Mouse (Mus musculus): ENCODE measurements around the gene Gpc5. TPM values are rescaled to one million over a fixed set of nuclear protein-coding genes. Genes with fewer than 3 reads are reported as not detected.

Gpc5 gene
- total and polyA plus RNA-seq, 2 experiments from 2014 or later: 8.2 to 8.7 TPM

DNA sequence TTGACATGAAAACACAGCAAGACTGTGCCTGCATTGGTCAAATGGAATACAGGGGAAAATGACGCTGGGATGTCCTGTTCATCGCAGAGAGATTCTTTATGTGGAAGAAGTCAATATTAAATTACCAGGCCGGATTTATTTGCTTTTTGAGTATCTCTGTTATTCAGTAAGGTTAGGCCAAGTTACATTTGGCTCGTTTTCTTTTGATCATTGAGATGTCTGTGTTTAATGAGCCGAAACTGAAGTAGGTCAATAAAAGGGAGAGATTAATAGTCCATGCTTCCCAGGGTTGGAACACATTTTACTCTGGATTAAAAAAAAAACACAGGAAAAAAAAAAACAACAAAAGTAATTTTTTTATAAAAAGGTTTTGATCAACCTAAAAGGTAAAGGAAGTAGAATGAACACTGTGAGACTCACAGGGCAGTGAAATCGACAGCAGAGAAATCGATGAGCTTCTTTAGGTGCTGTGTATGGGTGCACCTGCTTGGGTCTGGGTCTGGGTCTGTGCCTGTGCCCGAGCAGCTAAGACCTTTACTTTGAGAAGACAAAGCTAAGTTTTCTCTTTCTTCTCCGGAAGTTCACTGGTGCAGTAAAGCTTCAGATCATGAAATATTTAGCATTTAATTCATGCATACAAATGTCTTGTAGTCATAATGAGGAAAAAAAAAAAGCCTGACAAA is 8.7 kb downstream of the Gpc5 start:
- TF ChIP-seq CTCF (IDR thresholded peaks at IDR 0.05; ENCODE audit: low read depth): no peak
- Histone ChIP-seq H3K27ac (ENCODE audit: low read depth, low read length) (no peak overlapping the region), H3K27me3 (ENCODE audit: insufficient read depth, low read length) (no peaks in the 10 kb centered on the region), H3K36me3 (ENCODE audit: insufficient read depth) (no peaks in the 10 kb centered on the region), H3K4me1 (ENCODE audit: insufficient read depth) (no peaks in the 10 kb centered on the region), H3K4me2 (ENCODE audit: low read depth) (no peak overlapping the region), H3K9me3 (ENCODE audit: low read length) (no peaks in the 10 kb centered on the region), H3K4me3 (ENCODE audit: low read depth, low read length) (no peak overlapping the region), H3K9ac (no peak overlapping the region)
- ATAC-seq (no peak), DNase-seq (no peak)
- WGBS: 62% methylated on average over 9 of the region's 9 CpGs

DNA sequence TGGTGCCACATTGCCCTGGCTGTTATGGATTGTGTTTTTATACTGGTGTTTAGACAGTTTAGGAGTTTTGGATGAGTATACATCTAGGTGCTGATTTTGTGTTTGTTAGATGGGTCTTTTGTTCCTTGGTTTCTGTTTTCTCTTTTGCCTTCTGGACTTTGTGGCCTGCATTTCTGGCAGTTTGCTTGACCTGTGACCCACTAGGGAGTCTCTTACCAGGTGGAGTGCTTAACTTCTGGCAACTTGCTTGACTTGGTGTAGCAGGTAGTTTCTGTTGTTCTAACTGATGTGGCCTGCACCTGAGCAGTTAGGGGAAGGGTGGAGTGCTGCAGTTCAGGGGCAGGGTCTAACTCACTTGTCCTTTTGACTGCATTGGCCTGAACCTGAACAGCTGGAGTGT is 14.3 kb downstream of the Gpc5 start:
- no peak overlapping the region for H3K4me2 ChIP-seq (ENCODE audit: low read depth)

DNA sequence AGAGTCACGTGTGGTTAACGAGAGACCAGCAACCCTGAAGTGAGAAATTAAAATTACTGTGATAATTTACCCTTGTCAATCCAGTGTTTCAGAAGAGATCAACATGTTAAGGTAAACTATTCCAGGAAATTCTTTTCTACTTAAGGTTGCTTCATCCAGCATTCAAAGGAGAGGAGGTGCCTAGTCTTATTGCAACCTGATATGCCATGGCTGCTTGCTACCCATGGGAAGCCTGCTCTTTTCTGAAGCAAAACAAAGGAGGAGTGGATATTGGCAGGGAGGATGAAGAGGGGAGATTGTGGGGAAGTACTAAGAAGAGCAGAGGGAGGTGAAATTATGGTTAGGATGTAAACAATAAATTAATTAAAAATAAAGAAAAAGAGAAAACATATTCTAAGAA is 15.5 kb downstream of the Gpc5 start:
- ATAC-seq: no peak
- no peaks in the 10 kb centered on the region for H3K36me3 ChIP-seq (ENCODE audit: insufficient read depth)
- H3K27me3 ChIP-seq (ENCODE audit: insufficient read depth, low read length): no peaks in the 10 kb centered on the region
- no peak overlapping the region for H3K4me3 ChIP-seq (ENCODE audit: low read depth, low read length)
- TF ChIP-seq CTCF (IDR thresholded peaks at IDR 0.05; ENCODE audit: low read depth): no peak
- DNase-seq: no peak
- H3K4me2 ChIP-seq (ENCODE audit: low read depth): no peak overlapping the region
- H3K4me1 ChIP-seq (ENCODE audit: insufficient read depth): no peaks in the 10 kb centered on the region
- WGBS: 62% methylated on average over 2 of the region's 2 CpGs
- no peaks in the 10 kb centered on the region for H3K9me3 ChIP-seq (ENCODE audit: low read length)
- H3K27ac ChIP-seq (ENCODE audit: low read depth, low read length): no peak overlapping the region
- H3K9ac ChIP-seq: no peak overlapping the region

More for the DNA sequence above, 14.3 kb downstream of the Gpc5 start:
- H3K4me3 ChIP-seq (ENCODE audit: low read depth, low read length): no peak overlapping the region
- TF ChIP-seq CTCF (IDR thresholded peaks at IDR 0.05; ENCODE audit: low read depth): no peak
- H3K9me3 ChIP-seq (ENCODE audit: low read length): no peaks in the 10 kb centered on the region
- H3K4me1 ChIP-seq (ENCODE audit: insufficient read depth): no peaks in the 10 kb centered on the region
- DNase-seq: no peak
- no peak for ATAC-seq
- no peak overlapping the region for H3K27ac ChIP-seq (ENCODE audit: low read depth, low read length)
- no peaks in the 10 kb centered on the region for H3K36me3 ChIP-seq (ENCODE audit: insufficient read depth)
- no peaks in the 10 kb centered on the region for H3K27me3 ChIP-seq (ENCODE audit: insufficient read depth, low read length)
- H3K9ac ChIP-seq: no peak overlapping the region

DNA sequence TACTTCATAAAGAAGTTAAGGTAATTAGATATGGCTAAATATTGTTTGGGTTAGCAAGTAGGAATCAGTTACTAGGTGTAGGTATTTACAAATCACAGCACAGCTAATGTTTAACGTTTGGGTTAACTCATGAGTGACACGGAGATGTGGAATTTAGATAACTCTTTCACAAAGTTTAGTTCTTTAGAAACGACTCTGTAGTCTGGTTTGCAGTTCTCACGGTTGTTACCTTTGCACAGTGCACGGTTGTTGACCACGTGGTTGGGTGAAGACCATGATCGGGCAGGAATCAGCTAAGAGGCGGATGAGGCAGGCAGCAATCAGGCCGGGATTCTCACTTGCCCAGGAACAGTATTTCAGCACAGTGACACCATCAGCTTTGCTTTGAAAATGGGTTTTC is 26.6 kb downstream of the Gpc5 start:
- ATAC-seq (no peak), DNase-seq (no peak)
- 93% methylated on average over 9 of the region's 9 CpGs for WGBS
- no peak overlapping the region for H3K9ac ChIP-seq
- no peaks in the 10 kb centered on the region for H3K36me3 ChIP-seq (ENCODE audit: insufficient read depth)
- H3K9me3 ChIP-seq (ENCODE audit: low read length): no peaks in the 10 kb centered on the region
- H3K27ac ChIP-seq (ENCODE audit: low read depth, low read length): no peak overlapping the region
- no peak overlapping the region for H3K4me3 ChIP-seq (ENCODE audit: low read depth, low read length)
- H3K27me3 ChIP-seq (ENCODE audit: insufficient read depth, low read length): no peaks in the 10 kb centered on the region
- H3K4me1 ChIP-seq (ENCODE audit: insufficient read depth): no peaks in the 10 kb centered on the region
- no peak overlapping the region for H3K4me2 ChIP-seq (ENCODE audit: low read depth)
- TF ChIP-seq CTCF (IDR thresholded peaks at IDR 0.05; ENCODE audit: low read depth): no peak

DNA sequence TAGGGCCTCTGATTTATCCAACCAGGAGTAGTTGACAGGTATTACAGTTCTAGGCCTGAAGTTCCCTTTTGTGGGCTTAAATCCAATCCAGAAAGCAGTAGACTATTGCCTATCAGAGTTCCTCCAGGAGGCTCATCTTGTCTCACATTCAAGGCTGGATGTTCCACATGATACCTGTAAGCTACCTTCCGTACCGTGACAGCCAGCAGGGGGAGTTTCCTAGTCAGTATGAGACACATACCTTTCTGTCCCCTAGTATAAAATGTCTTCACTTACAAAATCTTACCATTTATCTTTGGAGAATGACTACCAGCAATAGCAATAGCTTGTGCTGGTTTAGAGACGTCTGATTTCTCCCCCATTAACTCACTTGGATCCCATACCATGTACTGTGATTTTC is 56.8 kb downstream of the Gpc5 start:
- ATAC-seq: no peak
- Histone ChIP-seq H3K27me3 (ENCODE audit: insufficient read depth, low read length) (no peaks in the 10 kb centered on the region), H3K36me3 (ENCODE audit: insufficient read depth) (no peaks in the 10 kb centered on the region), H3K4me3 (ENCODE audit: low read depth, low read length) (no peak overlapping the region), H3K9me3 (ENCODE audit: low read length) (no peaks in the 10 kb centered on the region), H3K4me2 (ENCODE audit: low read depth) (no peak overlapping the region), H3K4me1 (ENCODE audit: insufficient read depth) (no peaks in the 10 kb centered on the region), H3K27ac (ENCODE audit: low read depth, low read length) (no peak overlapping the region), H3K9ac (no peak overlapping the region)
- TF ChIP-seq CTCF (IDR thresholded peaks at IDR 0.05; ENCODE audit: low read depth): no peak
- DNase-seq: no peak
- WGBS: 86% methylated on average over 3 of the region's 3 CpGs

DNA sequence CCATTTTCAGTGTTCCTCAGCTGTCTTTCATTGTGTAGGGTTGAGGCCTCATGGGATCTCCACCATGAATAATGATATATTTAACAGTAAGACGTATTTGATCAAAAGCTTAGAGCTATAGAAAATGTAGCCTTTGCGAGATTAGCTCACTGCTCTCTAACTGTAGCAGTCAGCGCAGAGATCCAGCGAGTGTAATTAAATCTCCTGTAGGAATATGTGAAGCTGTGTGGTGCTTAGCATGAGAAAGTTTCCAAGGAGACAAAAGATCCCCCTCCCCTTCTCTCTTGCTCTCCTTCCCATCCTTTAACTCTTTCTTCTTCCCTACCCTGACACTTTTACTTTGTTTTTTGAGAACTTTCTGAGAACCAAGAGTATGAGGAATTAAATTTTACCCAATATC is 64.6 kb downstream of the Gpc5 start:
- TF ChIP-seq CTCF (IDR thresholded peaks at IDR 0.05; ENCODE audit: low read depth): no peak
- no peaks in the 10 kb centered on the region for H3K9me3 ChIP-seq (ENCODE audit: low read length)
- H3K4me3 ChIP-seq (ENCODE audit: low read depth, low read length): no peak overlapping the region
- DNase-seq: no peak
- no peak overlapping the region for H3K9ac ChIP-seq
- WGBS: 56% methylated on average over 4 of the region's 4 CpGs
- H3K36me3 ChIP-seq (ENCODE audit: insufficient read depth): no peaks in the 10 kb centered on the region
- no peak overlapping the region for H3K4me2 ChIP-seq (ENCODE audit: low read depth)
- no peaks in the 10 kb centered on the region for H3K4me1 ChIP-seq (ENCODE audit: insufficient read depth)
- H3K27me3 ChIP-seq (ENCODE audit: insufficient read depth, low read length): no peaks in the 10 kb centered on the region
- H3K27ac ChIP-seq (ENCODE audit: low read depth, low read length): no peak overlapping the region
- ATAC-seq: no peak

DNA sequence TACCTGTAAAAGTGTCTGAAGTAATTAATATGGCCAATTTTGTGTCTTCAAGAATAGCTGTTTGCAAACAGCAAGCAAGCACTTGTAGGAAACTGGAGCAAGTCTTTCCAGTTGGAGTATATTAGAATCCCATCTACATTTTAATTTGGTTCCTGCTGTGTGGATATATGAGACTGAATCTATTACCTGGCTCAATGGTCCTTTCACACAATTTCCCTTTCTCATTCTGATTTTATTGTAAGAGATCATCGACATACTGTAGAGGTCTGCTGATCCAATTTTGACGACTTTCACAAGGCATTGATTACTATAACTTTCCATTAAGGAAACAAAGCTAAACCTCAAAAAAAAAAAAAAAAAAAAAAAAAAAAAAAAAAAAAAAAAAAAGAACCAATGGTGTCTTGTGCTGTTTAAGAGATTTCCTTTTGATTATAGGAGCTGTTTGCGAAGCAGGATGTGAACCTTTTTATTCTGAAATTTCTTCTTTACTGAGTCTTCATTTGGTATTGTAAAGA is 85.4 kb downstream of the Gpc5 start:
- H3K9me3 ChIP-seq (ENCODE audit: low read length): no peaks in the 10 kb centered on the region
- H3K9ac ChIP-seq: no peak overlapping the region
- no peak for TF ChIP-seq CTCF (IDR thresholded peaks at IDR 0.05; ENCODE audit: low read depth)
- no peak overlapping the region for H3K4me3 ChIP-seq (ENCODE audit: low read depth, low read length)
- H3K27ac ChIP-seq (ENCODE audit: low read depth, low read length): no peak overlapping the region
- H3K4me1 ChIP-seq (ENCODE audit: insufficient read depth): no peaks in the 10 kb centered on the region
- no peaks in the 10 kb centered on the region for H3K27me3 ChIP-seq (ENCODE audit: insufficient read depth, low read length)
- H3K4me2 ChIP-seq (ENCODE audit: low read depth): no peak overlapping the region
- DNase-seq: no peak
- no peaks in the 10 kb centered on the region for H3K36me3 ChIP-seq (ENCODE audit: insufficient read depth)
- no peak for ATAC-seq
- 48% methylated on average over 3 of the region's 3 CpGs for WGBS

Data from forebrain, postnatal 0 days (tissue).